Mouse (Mus musculus): Measurements from ENCODE around the gene Kcnq4.

GRCm38 (mm10) chr4:120655898-120656297, 92.5 kb downstream of the Kcnq4 start:
- TF ChIP-seq POLR2A (IDR thresholded peaks at IDR 0.05; ENCODE audit: low read depth, low read length) (no peak), CTCF (IDR thresholded peaks at IDR 0.05; ENCODE audit: extremely low read depth, insufficient read depth, insufficient read length, insufficient replicate concordance) (no peak)
